In genomic region chr10:76634584-76634983, GRCm38 (mm10) we compare ENCODE assay signal across 17 mouse cellular contexts. TPM values are rescaled to one million over a fixed set of nuclear protein-coding genes. Genes with fewer than 3 reads are reported as not detected.
DNase-seq lines count a peak whose midpoint lies in the region; ATAC-seq and TF ChIP-seq lines count a peak whose summit lies in the region.
"Had no signal": no experiment of that assay in that cellular context is flagged by ENCODE, and none has a peak within 500 bp of the region (broad histone marks: within the 10 kb centered on the region; RNA-seq: fewer than 3 reads in every experiment).

No protein-coding gene starts in this region.

- H3K27ac ChIP-seq in gastrocnemius, adult 2 months, result peak overlapping the region; percentile 57
- H3K27ac ChIP-seq in lung, embryonic 14.5 days (ENCODE audit: low read depth), result peak overlapping the region; percentile 84
- peak overlapping the region; percentile 51 for H3K27ac ChIP-seq in intestine, embryonic 16.5 days (ENCODE audit: low read length)
- peak overlapping the region; percentile 75 for H3K27ac ChIP-seq in stomach, embryonic 14.5 days (ENCODE audit: low read length)
- H3K27ac ChIP-seq: neural tube, embryonic 13.5 days had no signal

- no peaks in the 10 kb centered on the region for H3K9me3 ChIP-seq in lung, embryonic 14.5 days (ENCODE audit: low read depth, low read length)
- no peaks in the 10 kb centered on the region for H3K9me3 ChIP-seq in intestine, embryonic 16.5 days (ENCODE audit: control insufficient read depth, low read length)
- H3K9me3 ChIP-seq in stomach, embryonic 14.5 days (ENCODE audit: control insufficient read depth, low read depth, low read length), result no peaks in the 10 kb centered on the region
- H3K9me3 ChIP-seq: heart, embryonic 12.5 days; neural tube, embryonic 13.5 days had no signal

- no peak for TF ChIP-seq CTCF in gastrocnemius, adult 2 months (IDR thresholded peaks at IDR 0.05)
- no peak for TF ChIP-seq CTCF in lung, embryonic 14.5 days (IDR thresholded peaks at IDR 0.05; ENCODE audit: low read depth)

- H3K4me3 ChIP-seq in gastrocnemius, adult 2 months, result no peak overlapping the region
- H3K4me3 ChIP-seq in lung, embryonic 14.5 days (ENCODE audit: low read depth, low read length), result no peak overlapping the region
- no peak overlapping the region for H3K4me3 ChIP-seq in intestine, embryonic 16.5 days (ENCODE audit: low read length)
- H3K4me3 ChIP-seq in stomach, embryonic 14.5 days (ENCODE audit: low read depth, low read length), result no peak overlapping the region
- H3K4me3 ChIP-seq: heart, embryonic 12.5 days; neural tube, embryonic 13.5 days had no signal

- H3K27me3 ChIP-seq in lung, embryonic 14.5 days (ENCODE audit: insufficient read depth, low read length), result no peaks in the 10 kb centered on the region
- H3K27me3 ChIP-seq in intestine, embryonic 16.5 days (replicated peaks; ENCODE audit: control insufficient read depth, insufficient read depth, low read length), result no peaks in the 10 kb centered on the region
- no peaks in the 10 kb centered on the region for H3K27me3 ChIP-seq in stomach, embryonic 14.5 days (ENCODE audit: control insufficient read depth, insufficient read depth, low read length)
- H3K27me3 ChIP-seq: heart, embryonic 12.5 days; neural tube, embryonic 13.5 days had no signal

- H3K9ac ChIP-seq in lung, embryonic 14.5 days, result no peak overlapping the region
- peak overlapping the region; percentile 17; the same call in 1 of the 2 replicates for H3K9ac ChIP-seq in intestine, embryonic 16.5 days (ENCODE audit: low read depth, low read length)
- no peak overlapping the region for H3K9ac ChIP-seq in stomach, embryonic 14.5 days (replicated peaks; ENCODE audit: low read depth, low read length)
- H3K9ac ChIP-seq: heart, embryonic 12.5 days; neural tube, embryonic 13.5 days had no signal

- no peak overlapping the region for H3K4me2 ChIP-seq in lung, embryonic 14.5 days
- no peak overlapping the region for H3K4me2 ChIP-seq in intestine, embryonic 16.5 days (ENCODE audit: low read depth, low read length)
- no peak overlapping the region for H3K4me2 ChIP-seq in stomach, embryonic 14.5 days (replicated peaks; ENCODE audit: low read depth, low read length)
- H3K4me2 ChIP-seq: heart, embryonic 12.5 days; neural tube, embryonic 13.5 days had no signal

- intact Hi-C loops in gastrocnemius, adult 2 months (cut with DNase I), result no loop called here
- intact Hi-C loops in gastrocnemius, postnatal 14 days (cut with DNase I; ENCODE audit: low total_unique reads), result no loop called here

- DNase-seq in gastrocnemius, adult 2 months, result no peak
- DNase-seq in gastrocnemius, postnatal 14 days, result no peak
- peak; percentile 50 for DNase-seq in lung, embryonic 14.5 days
- no peak for DNase-seq in lung, postnatal 14 days
- DNase-seq in kidney, postnatal 25 days, result no peak
- DNase-seq: cerebellum, adult 2 months; kidney, postnatal 14 days; midbrain, embryonic 14.5 days; right cerebral cortex, postnatal 4 days; thymus, postnatal 4 days had no signal

- ATAC-seq in lung, embryonic 14.5 days (ENCODE audit: insufficient read depth), result peak; percentile 48; the same call in 1 of the 2 replicates
- ATAC-seq in intestine, embryonic 16.5 days, result no peak
- ATAC-seq in stomach, embryonic 14.5 days (ENCODE audit: insufficient number of reproducible peaks, insufficient read depth, low FRiP score, low read depth), result no peak
- no peak for ATAC-seq in granulocyte monocyte progenitor cell, adult 5-6 weeks (replicated peaks; ENCODE audit: poor library complexity, severe bottlenecking)

- H3K36me3 ChIP-seq in lung, embryonic 14.5 days (ENCODE audit: insufficient read depth), result no peaks in the 10 kb centered on the region
- H3K36me3 ChIP-seq in intestine, embryonic 16.5 days (ENCODE audit: control insufficient read depth, insufficient read depth, low read length), result no peaks in the 10 kb centered on the region
- H3K36me3 ChIP-seq in stomach, embryonic 14.5 days (ENCODE audit: control insufficient read depth, insufficient read depth, low read length), result no peaks in the 10 kb centered on the region
- H3K36me3 ChIP-seq: heart, embryonic 12.5 days; neural tube, embryonic 13.5 days had no signal

- H3K4me1 ChIP-seq in lung, embryonic 14.5 days (ENCODE audit: insufficient read depth), result peaks cover 23% of the 10 kb centered on the region
- peaks cover 23% of the 10 kb centered on the region for H3K4me1 ChIP-seq in intestine, embryonic 16.5 days (ENCODE audit: control insufficient read depth, insufficient read depth, low read length)
- H3K4me1 ChIP-seq in stomach, embryonic 14.5 days (ENCODE audit: control insufficient read depth, insufficient read depth, low read length), result peaks cover 18% of the 10 kb centered on the region
- H3K4me1 ChIP-seq: neural tube, embryonic 13.5 days had no signal

- WGBS in lung, embryonic 14.5 days, result 50% methylated on average over 5 of the region's 5 CpGs
- 79% methylated on average over 5 of the region's 5 CpGs for WGBS in intestine, embryonic 16.5 days
- 55% methylated on average over 5 of the region's 5 CpGs for WGBS in stomach, embryonic 14.5 days

RNA-seq across cellular contexts. Expression of gene Col6a2, which starts 11.2 kb away (rescaled TPM):
- 10 to 100 TPM; 28.5 to 59.5 TPM for total RNA-seq in gastrocnemius, adult 2 months (2021)
- 100 to 1,000 TPM; 236 to 279 TPM for total RNA-seq in gastrocnemius, postnatal 14 days (2021)
- polyA plus RNA-seq in lung, embryonic 14.5 days (2014; fragmentation: Nextera tagmentation; extraction: Ambion mirVana), result 168 and 170 TPM in 2 replicates
- polyA plus RNA-seq in intestine, embryonic 16.5 days (2015; fragmentation: Nextera tagmentation; extraction: Ambion mirVana), result 230 and 262 TPM in 2 replicates
- 148 and 176 TPM in 2 replicates for polyA plus RNA-seq in stomach, embryonic 14.5 days (2014; fragmentation: Nextera tagmentation; extraction: Ambion mirVana)
- total RNA-seq in granulocyte monocyte progenitor cell, adult 5-6 weeks (2014; fragmentation: Nextera tagmentation), result not detected in 2 replicates
- 0.13 TPM in 1 of 2 replicates, not detected in the other for total RNA-seq in granulocyte monocyte progenitor cell, adult 5-6 weeks (2017)

RNA-seq across cellular contexts. Expression of gene Ftcd, which starts 59.1 kb away (rescaled TPM):
- not detected for total RNA-seq in gastrocnemius, adult 2 months (2021)
- total RNA-seq in gastrocnemius, postnatal 14 days (2021), result not detected
- 0.12 TPM in 1 of 2 replicates, not detected in the other for polyA plus RNA-seq in lung, embryonic 14.5 days (2014; fragmentation: Nextera tagmentation; extraction: Ambion mirVana)
- polyA plus RNA-seq in intestine, embryonic 16.5 days (2015; fragmentation: Nextera tagmentation; extraction: Ambion mirVana), result 0.87 and 1.5 TPM in 2 replicates
- not detected in 2 replicates for polyA plus RNA-seq in stomach, embryonic 14.5 days (2014; fragmentation: Nextera tagmentation; extraction: Ambion mirVana)
- not detected in 2 replicates for total RNA-seq in granulocyte monocyte progenitor cell, adult 5-6 weeks (2014; fragmentation: Nextera tagmentation)
- not detected in 2 replicates for total RNA-seq in granulocyte monocyte progenitor cell, adult 5-6 weeks (2017)
- total RNA-seq: layer of hippocampus, postnatal 25 days had no signal
- polyA plus RNA-seq: cerebellum, adult 2 months; forebrain, embryonic 11.5 days; midbrain, embryonic 14.5 days; neural tube, embryonic 13.5 days had no signal

Comparison
In these comparisons a context has a peak if more than half of its experiments do, and no peak if none do; other contexts are left out.
1. RNA of gene Col6a2, which starts 11.2 kb away (total RNA-seq): 236 to 279 TPM in gastrocnemius, postnatal 14 days and 28.5 to 59.5 TPM in gastrocnemius, adult 2 months; 0.13 TPM in granulocyte monocyte progenitor cell, adult 5-6 weeks; every median in the first group is over 10 times any median in the second.
2. Peak in every context shown above with its lines, with median percentiles within 50 percentile points of each other: H3K27ac ChIP-seq.